Mouse (Mus musculus) small intestine, adult 2 months (tissue): ENCODE data around the gene Fam53b. TPM values are rescaled to one million over a fixed set of nuclear protein-coding genes. Genes with fewer than 3 reads are reported as not detected.

Source experiments
- H3K27ac ChIP-seq: fragments of 200-500 bp; 2 replicates; pipeline ENCODE4 v1.5.1; 2012; ENCODE audit warnings: low read depth, low read length, control low read depth, inconsistent platforms; ENCODE audit not compliant: insufficient read depth
- H3K27me3 ChIP-seq: fragments of 200-500 bp; 2 replicates; pipeline ENCODE4 v1.6.1; 2012; ENCODE audit warnings: mild to moderate bottlenecking, moderate library complexity, low read length, inconsistent platforms; ENCODE audit not compliant: control insufficient read depth, insufficient read depth
- H3K36me3 ChIP-seq: fragments of 200-500 bp; 2 replicates; pipeline ENCODE4 v1.6.1; 2012; ENCODE audit warnings: mild to moderate bottlenecking, low read length, control low read depth, inconsistent platforms; ENCODE audit not compliant: control insufficient read depth, insufficient read depth
- H3K4me1 ChIP-seq: fragments of 200-500 bp; 2 replicates; pipeline ENCODE4 v1.6.1; 2012; ENCODE audit warnings: low read length, inconsistent platforms, mixed read lengths; ENCODE audit not compliant: control insufficient read depth, insufficient read depth, insufficient read length
- H3K4me3 ChIP-seq: fragments of 200-500 bp; 2 replicates; pipeline ENCODE4 v1.5.1; 2012; ENCODE audit warnings: low read depth, mild to moderate bottlenecking, control low read depth, inconsistent platforms, low read length, moderate library complexity
- CTCF ChIP-seq: fragments of 200-500 bp; IDR thresholded peaks from 2 replicates; pipeline ENCODE4 v1.5.1; 2012; ENCODE audit warnings: low read depth, mild to moderate bottlenecking, control low read depth, inconsistent platforms, low read length, moderate library complexity, mixed read lengths; ENCODE audit not compliant: insufficient replicate concordance, insufficient read length; ENCODE audit errors: extremely low read depth
- POLR2A ChIP-seq: fragments of 200-500 bp; IDR thresholded peaks from 2 replicates; pipeline ENCODE4 v1.6.1; 2012; ENCODE audit warnings: low read depth, mild to moderate bottlenecking, control low read depth, inconsistent platforms, low read length, moderate library complexity
- WGBS: fragments of 180-500 bp; shearing (Covaris S2); methylation state at CpG from one replicate; pipeline ENCODE4 v1.1.7; 2018; 5-methylcytosine and 5-hydroxymethylcytosine counted together
- polyA plus RNA-seq: library from polyadenylated mRNA; depleted of rRNA; stranded (reverse); fragments of >200 nt; gene quantifications from 2 replicates; pipeline ENCODE4 v1.2.3, GENCODE M21; 2012

The Fam53b gene
- polyA plus RNA-seq, 1 experiment: 55.7 TPM

- Histone ChIP-seq H3K27ac (no peak overlapping the region), H3K4me1 (peaks cover 52% of the 10 kb centered on the region), H3K36me3 (peaks cover 32% of the 10 kb centered on the region), H3K27me3 (no peaks in the 10 kb centered on the region), H3K4me3 (no peak overlapping the region)
- TF ChIP-seq CTCF (no peak), POLR2A (no peak)
- 82% methylated on average over 5 of the region's 5 CpGs for WGBS
Observed at GRCm38 (mm10) chr7:132775333-132775732, 38.4 kb downstream of the Fam53b start.

GRCm38 (mm10) chr7:132773011-132773705 is 40.5 kb downstream of the Fam53b start:
- peaks cover 34% of the 10 kb centered on the region for H3K36me3 ChIP-seq
- H3K27me3 ChIP-seq: no peaks in the 10 kb centered on the region
- H3K4me3 ChIP-seq: no peak overlapping the region
- WGBS: 57% methylated on average over 7 of the region's 7 CpGs
- no peak for TF ChIP-seq POLR2A
- TF ChIP-seq CTCF: no peak
- no peak overlapping the region for H3K27ac ChIP-seq
- H3K4me1 ChIP-seq: peaks cover 41% of the 10 kb centered on the region

- H3K27me3 ChIP-seq: no peaks in the 10 kb centered on the region
- peaks cover 31% of the 10 kb centered on the region for H3K36me3 ChIP-seq
- 32% methylated on average over 5 of the region's 5 CpGs for WGBS
- peaks cover 39% of the 10 kb centered on the region for H3K4me1 ChIP-seq
- H3K27ac ChIP-seq: no peak overlapping the region
- no peak overlapping the region for H3K4me3 ChIP-seq
- no peak for TF ChIP-seq POLR2A
Observed at GRCm38 (mm10) chr7:132772440-132772839, 41.2 kb downstream of the Fam53b start.

- TF ChIP-seq POLR2A (no peak), CTCF (no peak)
- Histone ChIP-seq H3K27ac (no peak overlapping the region), H3K27me3 (no peaks in the 10 kb centered on the region), H3K36me3 (peaks cover 18% of the 10 kb centered on the region), H3K4me1 (peaks cover 51% of the 10 kb centered on the region), H3K4me3 (no peak overlapping the region)
- WGBS: 70% methylated on average over 12 of the region's 12 CpGs
Observed at GRCm38 (mm10) chr7:132768498-132769344, 45.0 kb downstream of the Fam53b start.

- Histone ChIP-seq H3K27me3 (no peaks in the 10 kb centered on the region), H3K27ac (peak overlapping the region; percentile 23; the same call in 1 of the 2 replicates), H3K4me1 (peaks cover 54% of the 10 kb centered on the region), H3K36me3 (peaks cover 19% of the 10 kb centered on the region), H3K4me3 (no peak overlapping the region)
- TF ChIP-seq POLR2A (no peak), CTCF (no peak)
- 56% methylated on average over 4 of the region's 4 CpGs for WGBS
Observed at GRCm38 (mm10) chr7:132767999-132768370, 45.7 kb downstream of the Fam53b start.

- H3K4me1 ChIP-seq: peaks cover 51% of the 10 kb centered on the region
- WGBS: 68% methylated on average over 12 of the region's 12 CpGs
- H3K4me3 ChIP-seq: no peak overlapping the region
- no peak for TF ChIP-seq CTCF
- no peak for TF ChIP-seq POLR2A
- H3K36me3 ChIP-seq: peaks cover 18% of the 10 kb centered on the region
- H3K27ac ChIP-seq: peak overlapping the region; percentile 94
- no peaks in the 10 kb centered on the region for H3K27me3 ChIP-seq
Observed at GRCm38 (mm10) chr7:132767233-132767998, 46.3 kb downstream of the Fam53b start.
